Mouse (Mus musculus): ENCODE results near the gene Garnl3. TPM values are rescaled to one million over a fixed set of nuclear protein-coding genes. Genes with fewer than 3 reads are reported as not detected.

Gene Garnl3
- polyA plus RNA-seq, 1 experiment, result 42.1 TPM

- no peak for TF ChIP-seq POLR2A (IDR thresholded peaks at IDR 0.05; ENCODE audit: borderline replicate concordance, extremely low read depth, insufficient read depth, insufficient read length, poor library complexity, severe bottlenecking)
- no peak for TF ChIP-seq CTCF (IDR thresholded peaks at IDR 0.05; ENCODE audit: borderline replicate concordance, extremely low read depth, insufficient read depth, insufficient read length)
- no peak for DNase-seq (ENCODE audit: low read depth)
Observed at GRCm38 (mm10) chr2:33146994-33147393, 15.5 kb upstream of the Garnl3 start.

- TF ChIP-seq CTCF (IDR thresholded peaks at IDR 0.05; ENCODE audit: borderline replicate concordance, extremely low read depth, insufficient read depth, insufficient read length) (no peak), POLR2A (IDR thresholded peaks at IDR 0.05; ENCODE audit: borderline replicate concordance, extremely low read depth, insufficient read depth, insufficient read length, poor library complexity, severe bottlenecking) (no peak)
- no peak for DNase-seq (ENCODE audit: low read depth)
Observed at GRCm38 (mm10) chr2:33143292-33143691, 11.8 kb upstream of the Garnl3 start.

GRCm38 (mm10) chr2:33138491-33138890, 7.0 kb upstream of the Garnl3 start:
- TF ChIP-seq CTCF (IDR thresholded peaks at IDR 0.05; ENCODE audit: borderline replicate concordance, extremely low read depth, insufficient read depth, insufficient read length) (no peak), POLR2A (IDR thresholded peaks at IDR 0.05; ENCODE audit: borderline replicate concordance, extremely low read depth, insufficient read depth, insufficient read length, poor library complexity, severe bottlenecking) (no peak)
- no peak for DNase-seq (ENCODE audit: low read depth)

GRCm38 (mm10) chr2:33137731-33138130, 6.3 kb upstream of the Garnl3 start:
- TF ChIP-seq POLR2A (IDR thresholded peaks at IDR 0.05; ENCODE audit: borderline replicate concordance, extremely low read depth, insufficient read depth, insufficient read length, poor library complexity, severe bottlenecking) (no peak), CTCF (IDR thresholded peaks at IDR 0.05; ENCODE audit: borderline replicate concordance, extremely low read depth, insufficient read depth, insufficient read length) (no peak)

GRCm38 (mm10) chr2:33137244-33137643, 5.8 kb upstream of the Garnl3 start:
- TF ChIP-seq POLR2A (IDR thresholded peaks at IDR 0.05; ENCODE audit: borderline replicate concordance, extremely low read depth, insufficient read depth, insufficient read length, poor library complexity, severe bottlenecking) (no peak), CTCF (IDR thresholded peaks at IDR 0.05; ENCODE audit: borderline replicate concordance, extremely low read depth, insufficient read depth, insufficient read length) (no peak)
- no peak for DNase-seq (ENCODE audit: low read depth)

More at GRCm38 (mm10) chr2:33137731-33138130, 6.3 kb upstream of the Garnl3 start:
- no peak for DNase-seq (ENCODE audit: low read depth)

- no peak for TF ChIP-seq CTCF (IDR thresholded peaks at IDR 0.05; ENCODE audit: borderline replicate concordance, extremely low read depth, insufficient read depth, insufficient read length)
Observed at GRCm38 (mm10) chr2:33136366-33136765, 4.9 kb upstream of the Garnl3 start.

GRCm38 (mm10) chr2:33134766-33135490, 3.5 kb upstream of the Garnl3 start:
- TF ChIP-seq POLR2A (IDR thresholded peaks at IDR 0.05; ENCODE audit: borderline replicate concordance, extremely low read depth, insufficient read depth, insufficient read length, poor library complexity, severe bottlenecking) (no peak), CTCF (IDR thresholded peaks at IDR 0.05; ENCODE audit: borderline replicate concordance, extremely low read depth, insufficient read depth, insufficient read length) (no peak)
- no peak for DNase-seq (ENCODE audit: low read depth)

More at GRCm38 (mm10) chr2:33136366-33136765, 4.9 kb upstream of the Garnl3 start:
- DNase-seq (ENCODE audit: low read depth), result no peak

- no peak for DNase-seq (ENCODE audit: low read depth)
- TF ChIP-seq POLR2A (IDR thresholded peaks at IDR 0.05; ENCODE audit: borderline replicate concordance, extremely low read depth, insufficient read depth, insufficient read length, poor library complexity, severe bottlenecking), result no peak
- no peak for TF ChIP-seq CTCF (IDR thresholded peaks at IDR 0.05; ENCODE audit: borderline replicate concordance, extremely low read depth, insufficient read depth, insufficient read length)
Observed at GRCm38 (mm10) chr2:33132306-33132705, 852 bp upstream of the Garnl3 start.

GRCm38 (mm10) chr2:33130526-33131483, 649 bp downstream of the Garnl3 start:
- no peak for TF ChIP-seq POLR2A (IDR thresholded peaks at IDR 0.05; ENCODE audit: borderline replicate concordance, extremely low read depth, insufficient read depth, insufficient read length, poor library complexity, severe bottlenecking)
- TF ChIP-seq CTCF (IDR thresholded peaks at IDR 0.05; ENCODE audit: borderline replicate concordance, extremely low read depth, insufficient read depth, insufficient read length), result no peak
- DNase-seq (ENCODE audit: low read depth), result peak; percentile 97

- TF ChIP-seq CTCF (IDR thresholded peaks at IDR 0.05; ENCODE audit: borderline replicate concordance, extremely low read depth, insufficient read depth, insufficient read length) (0 out of 2 replicates have a peak, but pooled peaks have one; percentile 2), POLR2A (IDR thresholded peaks at IDR 0.05; ENCODE audit: borderline replicate concordance, extremely low read depth, insufficient read depth, insufficient read length, poor library complexity, severe bottlenecking) (peak; percentile 43; the same call in 1 of the 2 replicates)
- DNase-seq (ENCODE audit: low read depth), result peak; percentile 25
Observed at GRCm38 (mm10) chr2:33130141-33130525, 1.3 kb downstream of the Garnl3 start.

- TF ChIP-seq POLR2A (IDR thresholded peaks at IDR 0.05; ENCODE audit: borderline replicate concordance, extremely low read depth, insufficient read depth, insufficient read length, poor library complexity, severe bottlenecking), result no peak
- TF ChIP-seq CTCF (IDR thresholded peaks at IDR 0.05; ENCODE audit: borderline replicate concordance, extremely low read depth, insufficient read depth, insufficient read length), result no peak
- peak; percentile 25 for DNase-seq (ENCODE audit: low read depth)
Observed at GRCm38 (mm10) chr2:33129696-33130095, 1.8 kb downstream of the Garnl3 start.
